Mouse (Mus musculus) fat pad, adult 2 months (tissue): ENCODE results near the gene Dgki.
A peak's percentile ranks its signal among the peaks of the same experiment; 100 is the strongest.

Experiments used
- DNase-seq: peaks from one replicate; pipeline ENCODE4 v3.0.0-alpha.2; 2011; ENCODE audit warnings: low read depth, low spot score; ENCODE audit errors: extremely low read depth

The Dgki gene

GRCm38 (mm10) chr6:37297744-37298482, 2.1 kb downstream of the Dgki start:
- DNase-seq = peak; percentile 39

GRCm38 (mm10) chr6:37292068-37292467, 7.9 kb downstream of the Dgki start:
- DNase-seq = no peak

- no peak for DNase-seq
Observed at GRCm38 (mm10) chr6:37291171-37291570, 8.8 kb downstream of the Dgki start.

- no peak for DNase-seq
Observed at GRCm38 (mm10) chr6:37290691-37291090, 9.3 kb downstream of the Dgki start.

- no peak for DNase-seq
Observed at GRCm38 (mm10) chr6:37286134-37286533, 13.8 kb downstream of the Dgki start.

- DNase-seq = no peak
Observed at GRCm38 (mm10) chr6:37284879-37285278, 15.1 kb downstream of the Dgki start.

- DNase-seq = no peak
Observed at GRCm38 (mm10) chr6:37283336-37283735, 16.6 kb downstream of the Dgki start.

- no peak for DNase-seq
Observed at GRCm38 (mm10) chr6:37282659-37283058, 17.3 kb downstream of the Dgki start.

GRCm38 (mm10) chr6:37276834-37277715, 22.9 kb downstream of the Dgki start:
- DNase-seq = no peak

GRCm38 (mm10) chr6:37276181-37276580, 23.8 kb downstream of the Dgki start:
- no peak for DNase-seq

GRCm38 (mm10) chr6:37270905-37271591, 28.9 kb downstream of the Dgki start:
- DNase-seq = no peak

GRCm38 (mm10) chr6:37268589-37268988, 31.4 kb downstream of the Dgki start:
- DNase-seq = no peak

- DNase-seq = no peak
Observed at GRCm38 (mm10) chr6:37267952-37268351, 32.0 kb downstream of the Dgki start.

GRCm38 (mm10) chr6:37262486-37262885, 37.5 kb downstream of the Dgki start:
- no peak for DNase-seq

GRCm38 (mm10) chr6:37261236-37261852, 38.6 kb downstream of the Dgki start:
- no peak for DNase-seq

GRCm38 (mm10) chr6:37258662-37259061, 41.3 kb downstream of the Dgki start:
- no peak for DNase-seq

GRCm38 (mm10) chr6:37254144-37254543, 45.8 kb downstream of the Dgki start:
- no peak for DNase-seq

- DNase-seq = peak; percentile 51
Observed at GRCm38 (mm10) chr6:37252536-37252935, 47.4 kb downstream of the Dgki start.

GRCm38 (mm10) chr6:37250671-37251070, 49.3 kb downstream of the Dgki start:
- DNase-seq = peak; percentile 78

GRCm38 (mm10) chr6:37245757-37246156, 54.2 kb downstream of the Dgki start:
- DNase-seq = no peak

GRCm38 (mm10) chr6:37244074-37244473, 55.9 kb downstream of the Dgki start:
- no peak for DNase-seq
